Mouse (Mus musculus) Patski (cell line): ENCODE results near the gene Cntn4. TPM values are rescaled to one million over a fixed set of nuclear protein-coding genes. Genes with fewer than 3 reads are reported as not detected.

ENCODE experiments used
- ATAC-seq: fragments of 100-300 bp; one replicate; pipeline ENCODE4 v1.8.0; 2021
- CTCF ChIA-PET: fragments of 350-600 bp; sonication (Branson Sonifier 250); formaldehyde crosslinking; loops from one replicate; lab custom pipeline; 2022; ENCODE audit warnings: inconsistent platforms; lab: Charles Lee
- POLR2A ChIA-PET: fragments of 350-600 bp; sonication (Branson Sonifier 250); formaldehyde crosslinking; loops from one replicate; lab custom pipeline; 2022; ENCODE audit warnings: antibody characterized with exemption, inconsistent platforms; lab: Charles Lee
- DNase-seq: peaks from one replicate; pipeline ENCODE4 v3.0.0-alpha.2; 2011; ENCODE audit warnings: low read depth, low spot score
- H3K27me3 ChIP-seq: fragments of 371-371 bp; one replicate; pipeline ENCODE4 v1.5.1; 2021
- CTCF ChIP-seq: fragments of 100-300 bp; IDR thresholded peaks from one replicate; pipeline ENCODE4 v1.5.1; 2021
- in situ Hi-C: fragments of 300-500 bp; cut with MboI; formaldehyde crosslinking; loops from 3 replicates; pipeline ENCODE4 v1.11.1; 2018; ENCODE audit warnings: low pct_unique_long_range_greater_than_20kb, mixed read lengths
- polyA plus RNA-seq: library from polyadenylated mRNA; unstranded; gene quantifications from one replicate; pipeline ENCODE4 v1.2.3, GENCODE M21; 2021

Gene Cntn4
- polyA plus RNA-seq, 1 experiment from 2014 or later: 0.06 TPM

DNA sequence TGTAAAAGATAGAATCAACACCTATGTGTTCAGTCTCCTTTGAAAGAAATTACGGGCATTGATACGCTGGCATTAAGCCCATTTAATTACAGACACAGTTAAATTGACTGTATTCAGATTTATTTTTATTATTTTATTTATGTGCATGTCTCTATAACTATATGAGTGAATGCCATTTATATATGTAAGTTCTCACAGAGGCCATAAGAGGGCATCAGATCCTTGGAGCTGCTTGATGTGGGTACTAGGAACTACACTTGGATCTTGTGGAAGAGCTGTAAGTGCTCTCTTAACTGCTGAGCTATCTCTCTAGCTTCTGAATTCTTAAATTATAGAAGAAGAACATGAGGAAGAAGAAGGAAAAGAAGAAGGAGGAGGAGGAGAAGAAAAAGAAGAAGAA, 111.0 kb downstream of the Cntn4 start:
- DNase-seq (no peak), ATAC-seq (no peak)
- ChIA-PET CTCF (no interaction called here), POLR2A (interaction anchor here (0.7 kb wide), 1 partner anchor 1958 kb away, joined by 3 read pairs; no protein-coding TSS in a partner anchor)
- peaks cover 4% of the 10 kb centered on the region for H3K27me3 ChIP-seq
- TF ChIP-seq CTCF: peak; percentile 6
- in situ Hi-C loops: no loop called here

DNA sequence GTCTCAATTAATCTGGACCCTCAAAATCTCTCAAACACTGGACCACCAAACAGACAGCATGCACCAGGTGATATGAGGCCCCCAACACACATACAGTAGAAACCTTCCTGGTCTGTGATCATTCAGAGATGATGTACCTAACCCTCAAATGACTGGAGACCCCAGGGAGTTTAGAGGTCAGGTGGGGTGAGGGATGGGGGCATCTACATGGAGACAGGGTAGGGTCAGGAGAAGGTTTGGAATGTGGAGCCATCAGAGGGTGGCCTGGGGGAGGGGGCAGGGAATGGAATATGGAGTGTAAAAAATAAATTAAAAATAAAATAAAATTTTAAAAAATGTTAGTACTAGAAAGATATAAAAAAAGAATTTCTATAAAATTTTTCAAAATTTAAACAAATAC, 157.6 kb downstream of the Cntn4 start:
- DNase-seq (no peak), ATAC-seq (no peak)
- ChIA-PET POLR2A (no interaction called here), CTCF (interaction anchor here (0.9 to 1.5 kb wide), 2 partner anchors 26 to 366 kb away, joined by 3 to 4 read pairs; no protein-coding TSS in a partner anchor)
- in situ Hi-C loops: no loop called here
- H3K27me3 ChIP-seq: no peaks in the 10 kb centered on the region
- TF ChIP-seq CTCF: no peak

DNA sequence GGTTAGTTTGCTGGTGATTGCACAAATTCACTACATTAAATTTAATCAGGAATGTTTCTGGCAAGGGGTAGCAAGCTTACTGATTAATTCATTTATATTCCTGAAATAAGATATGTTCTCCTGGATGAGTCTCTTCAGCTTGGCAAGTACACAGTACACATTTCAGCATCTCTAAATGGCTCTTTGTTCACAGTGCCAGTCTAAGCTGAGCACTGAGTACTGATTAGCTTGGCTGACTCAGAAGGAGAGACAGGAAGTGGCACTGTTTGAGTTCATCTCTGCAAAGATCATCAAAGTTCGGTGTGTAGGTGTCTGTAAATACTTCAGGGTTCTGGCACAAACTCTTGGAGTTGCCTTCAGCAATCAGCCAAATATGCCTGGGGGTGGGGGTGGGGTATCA, 169.8 kb downstream of the Cntn4 start:
- ATAC-seq (peak; percentile 47), DNase-seq (no peak)
- H3K27me3 ChIP-seq: no peaks in the 10 kb centered on the region
- no peak for TF ChIP-seq CTCF
- in situ Hi-C loops: no loop called here
- ChIA-PET POLR2A (no interaction called here), CTCF (no interaction called here)

DNA sequence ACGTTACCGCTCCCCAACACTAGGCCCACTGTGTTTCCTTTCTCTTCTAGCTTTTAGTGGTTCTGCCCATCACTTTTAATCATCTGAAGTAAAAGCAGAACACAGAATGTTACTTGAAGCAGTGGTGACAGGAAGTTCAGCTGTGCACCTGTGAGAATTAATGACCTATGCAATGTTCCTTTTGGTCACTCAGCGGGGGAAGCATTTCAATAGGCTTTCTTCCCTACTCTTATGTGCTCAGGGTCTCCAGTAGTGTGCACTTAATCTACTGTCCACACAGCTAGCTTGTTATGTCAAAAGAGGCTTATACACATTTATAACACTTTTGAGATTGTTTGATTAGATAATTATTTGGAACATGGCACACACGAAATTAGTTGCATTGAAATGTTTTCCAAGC, 215.4 kb downstream of the Cntn4 start:
- no peak for DNase-seq
- H3K27me3 ChIP-seq: no peaks in the 10 kb centered on the region
- no peak for TF ChIP-seq CTCF
- no peak for ATAC-seq
- CTCF ChIA-PET: no interaction called here
- in situ Hi-C loops: no loop called here
- POLR2A ChIA-PET: no interaction called here

DNA sequence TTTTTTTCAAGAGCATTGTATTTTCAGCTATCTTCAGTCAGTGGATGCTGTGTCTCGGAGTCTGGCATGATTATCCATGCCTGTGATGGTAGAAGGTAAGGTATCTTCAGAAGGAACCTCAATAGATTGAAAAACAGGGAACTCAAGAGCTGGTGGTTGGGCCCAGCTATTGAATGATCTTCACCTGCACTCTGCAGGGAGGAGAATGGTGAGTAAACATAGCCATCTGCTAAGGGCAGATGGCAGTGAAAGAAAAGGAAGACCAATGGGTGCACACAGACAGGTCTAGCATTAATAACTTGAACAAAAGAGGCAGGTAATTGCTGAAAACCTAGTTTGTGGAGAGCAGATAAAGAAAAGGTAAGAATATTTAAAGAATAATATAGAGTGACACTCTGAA, 261.0 kb downstream of the Cntn4 start:
- ATAC-seq: no peak
- TF ChIP-seq CTCF: no peak
- H3K27me3 ChIP-seq: no peaks in the 10 kb centered on the region
- no peak for DNase-seq
- in situ Hi-C loops: no loop called here
- POLR2A ChIA-PET: interaction anchor here (0.6 kb wide), 1 partner anchor 46 kb away, joined by 4 read pairs; no protein-coding TSS in a partner anchor
- CTCF ChIA-PET: no interaction called here

DNA sequence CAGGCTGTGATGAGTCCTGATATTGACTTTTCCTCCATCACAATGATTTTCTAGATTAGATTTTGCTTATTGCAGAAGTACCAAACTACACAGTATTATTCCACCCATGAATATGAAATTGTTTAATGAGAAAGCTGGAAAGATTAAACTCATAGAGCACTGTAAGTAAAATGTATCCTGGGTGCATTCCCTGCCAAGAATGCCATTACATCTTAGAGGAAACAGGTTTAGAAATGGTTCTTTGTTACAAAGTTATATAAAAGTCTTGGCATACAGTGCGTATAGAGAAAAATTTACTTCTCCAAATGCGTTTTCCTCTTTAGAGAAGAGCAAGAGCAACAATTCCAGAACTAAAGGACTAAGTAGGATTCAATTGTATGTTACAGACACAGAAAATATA, 261.8 kb downstream of the Cntn4 start:
- H3K27me3 ChIP-seq: no peaks in the 10 kb centered on the region
- no peak for TF ChIP-seq CTCF
- in situ Hi-C loops: no loop called here
- ATAC-seq (no peak), DNase-seq (no peak)
- POLR2A ChIA-PET: no interaction called here
- CTCF ChIA-PET: no interaction called here

DNA sequence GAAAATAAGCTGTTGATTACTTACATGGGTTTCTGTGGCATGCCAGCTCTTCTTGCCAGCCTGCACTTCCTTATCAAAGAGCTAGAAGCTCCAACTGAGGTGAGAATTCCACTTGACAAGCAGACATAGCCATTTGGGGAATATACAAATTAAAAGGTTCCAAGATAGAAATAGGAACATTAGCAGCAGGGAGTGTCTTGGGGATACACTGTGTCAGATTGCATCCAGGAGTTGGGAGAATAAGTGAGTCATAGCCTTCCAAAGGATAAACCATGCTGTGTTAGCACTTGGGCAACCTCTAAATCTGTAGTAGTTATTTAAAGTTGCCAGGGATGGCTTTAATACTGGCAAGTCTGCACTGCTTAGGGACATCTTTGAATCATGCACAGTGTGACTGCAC, 263.1 kb downstream of the Cntn4 start:
- DNase-seq: no peak
- in situ Hi-C loops: no loop called here
- CTCF ChIA-PET: interaction anchor here (0.6 kb wide), 1 partner anchor 458 kb away, joined by 3 read pairs; no protein-coding TSS in a partner anchor

DNA sequence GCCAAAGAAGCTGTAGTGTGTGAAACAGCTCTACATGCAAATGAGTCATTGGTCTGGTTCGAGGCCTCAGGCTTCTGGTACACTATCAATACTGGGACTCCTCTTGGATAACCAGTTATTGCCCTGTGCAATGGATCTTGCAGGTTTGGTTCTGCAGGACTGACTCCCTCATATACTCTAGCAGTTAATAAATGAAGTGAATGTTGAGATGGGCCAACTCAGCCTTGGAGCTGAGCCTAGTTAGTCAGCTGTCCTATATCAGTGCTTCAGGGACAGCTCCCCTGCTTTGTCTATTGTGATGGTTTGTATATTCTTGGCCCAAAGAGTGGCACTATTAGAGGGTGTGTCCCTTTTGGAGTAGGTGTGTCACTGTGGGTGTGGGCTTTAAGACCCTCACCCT, 314.0 kb downstream of the Cntn4 start:
- ATAC-seq (no peak), DNase-seq (no peak)
- no peaks in the 10 kb centered on the region for H3K27me3 ChIP-seq
- TF ChIP-seq CTCF: no peak
- in situ Hi-C loops: no loop called here
- ChIA-PET CTCF (no interaction called here), POLR2A (no interaction called here)

More for the DNA sequence above, 263.1 kb downstream of the Cntn4 start:
- POLR2A ChIA-PET: interaction anchor here (0.6 kb wide), 2 partner anchors 21 to 25 kb away, joined by 3 to 5 read pairs; no protein-coding TSS in a partner anchor
- ATAC-seq: no peak
- no peaks in the 10 kb centered on the region for H3K27me3 ChIP-seq
- TF ChIP-seq CTCF: no peak

DNA sequence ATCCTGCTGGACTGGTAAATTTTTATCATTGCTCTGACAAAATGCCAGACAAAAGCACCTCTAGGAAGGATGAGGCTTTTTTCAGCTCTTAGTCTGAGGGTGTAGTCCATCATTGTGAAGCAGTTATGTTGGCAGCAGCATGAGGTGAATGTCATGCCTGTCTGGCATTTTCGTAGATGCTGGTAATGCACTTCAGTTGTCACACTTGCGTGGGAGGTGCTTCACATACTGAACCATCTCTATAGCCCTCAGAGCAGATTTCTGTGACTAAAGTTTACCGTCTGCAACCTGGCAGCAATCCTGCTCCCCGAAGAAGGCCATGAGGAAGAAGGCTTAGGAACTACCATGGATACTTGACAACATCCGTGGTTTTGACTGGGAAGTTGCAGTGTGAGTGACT, 335.6 kb downstream of the Cntn4 start:
- H3K27me3 ChIP-seq: no peaks in the 10 kb centered on the region
- ATAC-seq (no peak), DNase-seq (no peak)
- in situ Hi-C loops: no loop called here
- TF ChIP-seq CTCF: no peak
- ChIA-PET CTCF (no interaction called here), POLR2A (no interaction called here)

DNA sequence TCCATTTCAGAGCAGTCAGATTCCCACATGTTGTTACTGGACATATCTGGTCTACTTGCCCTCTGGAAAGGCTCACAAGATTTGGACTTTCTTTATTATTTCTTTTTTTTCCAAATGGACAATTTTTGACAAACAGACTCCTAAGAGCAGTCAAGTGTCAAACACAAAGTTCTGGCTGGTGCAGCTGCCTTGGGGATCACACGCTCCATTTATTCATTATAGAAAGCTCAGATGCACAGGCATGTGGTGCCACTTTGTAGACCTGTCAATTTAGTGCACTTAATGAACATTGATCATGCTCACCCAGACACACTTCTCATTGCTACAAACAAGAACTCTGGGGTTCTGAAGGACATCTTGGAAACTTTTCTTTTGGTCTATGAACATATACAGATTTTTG, 337.7 kb downstream of the Cntn4 start:
- in situ Hi-C loops: no loop called here
- DNase-seq (no peak), ATAC-seq (no peak)
- POLR2A ChIA-PET: no interaction called here
- CTCF ChIA-PET: interaction anchor here (0.9 kb wide), 1 partner anchor 36 kb away, joined by 3 read pairs; no protein-coding TSS in a partner anchor
- TF ChIP-seq CTCF: no peak
- H3K27me3 ChIP-seq: no peaks in the 10 kb centered on the region

DNA sequence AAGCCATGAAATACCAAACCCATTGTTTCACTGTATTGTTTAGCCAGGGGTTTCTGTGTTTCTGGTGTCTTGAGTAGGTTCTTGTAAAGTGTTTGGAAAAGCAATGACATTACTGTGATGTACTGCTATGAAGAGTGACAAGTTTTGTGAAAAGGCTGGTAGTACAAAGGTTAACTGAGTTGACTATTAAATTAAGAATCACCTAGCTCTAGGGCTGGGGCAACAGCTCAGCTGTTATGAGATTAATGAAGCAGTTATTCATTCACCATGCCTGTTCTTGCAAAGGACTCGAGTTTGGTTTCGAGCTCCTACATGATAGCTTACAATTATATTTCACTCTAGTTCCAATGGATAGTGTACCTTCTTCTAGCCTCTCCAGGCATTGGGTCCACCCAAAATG, 371.4 kb downstream of the Cntn4 start:
- no peak for TF ChIP-seq CTCF
- in situ Hi-C loops: no loop called here
- ChIA-PET CTCF (no interaction called here), POLR2A (no interaction called here)
- DNase-seq (no peak), ATAC-seq (no peak)
- peaks cover 10% of the 10 kb centered on the region for H3K27me3 ChIP-seq

DNA sequence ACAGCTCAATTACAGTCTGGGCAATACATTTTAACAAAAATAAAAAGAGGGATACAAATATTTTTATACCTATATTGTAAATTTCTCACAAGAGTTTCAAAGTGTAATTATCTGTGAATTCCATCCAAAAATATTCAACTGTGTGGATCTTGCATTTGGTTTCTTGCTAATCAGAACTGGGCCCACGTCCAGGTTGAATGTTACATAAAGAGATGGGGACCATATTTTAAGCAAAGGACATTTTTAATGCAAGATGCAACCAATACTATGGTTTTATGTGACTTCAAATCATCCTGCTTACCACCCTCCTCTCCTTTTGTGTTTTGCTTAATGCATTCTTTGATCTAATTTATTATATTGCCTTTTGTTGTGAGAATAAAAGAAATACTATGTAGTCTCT, 378.7 kb downstream of the Cntn4 start:
- ChIA-PET CTCF (no interaction called here), POLR2A (no interaction called here)

More for the DNA sequence above, 378.7 kb downstream of the Cntn4 start:
- in situ Hi-C loops: no loop called here
- no peak for TF ChIP-seq CTCF
- DNase-seq (no peak), ATAC-seq (no peak)
- H3K27me3 ChIP-seq: no peaks in the 10 kb centered on the region
